Mouse (Mus musculus) liver, adult 2 months (tissue): ENCODE data around the gene Pax2. TPM values are rescaled to one million over a fixed set of nuclear protein-coding genes. Genes with fewer than 3 reads are reported as not detected.
"Not testable (repeated sequence)": the region's sequence is repeated elsewhere in the genome, so short reads cannot be mapped to it uniquely, and the experiment has no call there.

Experiments used
- DNase-seq: peaks from one replicate; pipeline ENCODE4 v3.0.0-alpha.2; 2011; ENCODE audit warnings: low read depth, low spot score; ENCODE audit errors: extremely low read depth
- H3K27ac ChIP-seq: fragments of 200-500 bp; replicated peaks from 2 replicates; pipeline ENCODE4 v1.5.1; 2012; ENCODE audit warnings: low read depth, mild to moderate bottlenecking, control low read depth, inconsistent platforms, low read length; ENCODE audit not compliant: insufficient read depth
- H3K27me3 ChIP-seq: fragments of 200-500 bp; 2 replicates; pipeline ENCODE4 v1.6.1; 2012; ENCODE audit warnings: mild to moderate bottlenecking, moderate library complexity, low read length, inconsistent platforms; ENCODE audit not compliant: control insufficient read depth, insufficient read depth
- H3K36me3 ChIP-seq: fragments of 200-500 bp; 2 replicates; pipeline ENCODE4 v1.6.1; 2012; ENCODE audit warnings: low read length, inconsistent platforms; ENCODE audit not compliant: control insufficient read depth, insufficient read depth
- H3K4me1 ChIP-seq: fragments of 200-500 bp; 2 replicates; pipeline ENCODE4 v1.6.1; 2011; ENCODE audit warnings: low read length; ENCODE audit not compliant: control insufficient read depth, insufficient read depth
- H3K4me3 ChIP-seq: fragments of 200-500 bp; 2 replicates; pipeline ENCODE4 v1.5.1; 2011; ENCODE audit warnings: low read depth, mild to moderate bottlenecking, control low read depth, low read length, moderate library complexity; ENCODE audit not compliant: insufficient read depth
- H3K79me2 ChIP-seq: fragments of 200-500 bp; 2 replicates; pipeline ENCODE4 v1.6.1; 2012; ENCODE audit warnings: inconsistent platforms, mild to moderate bottlenecking, low read length, moderate library complexity; ENCODE audit not compliant: control insufficient read depth, insufficient read depth
- H3K9ac ChIP-seq: fragments of 200-500 bp; 2 replicates; pipeline ENCODE4 v1.6.1; 2012; ENCODE audit warnings: low read depth, mild to moderate bottlenecking, control low read depth, inconsistent platforms, low read length
- CTCF ChIP-seq: fragments of 200-500 bp; IDR thresholded peaks from 2 replicates; pipeline ENCODE4 v1.5.1; 2011; ENCODE audit warnings: low read depth, low read length, control low read depth
- POLR2A ChIP-seq: fragments of 200-500 bp; IDR thresholded peaks from 2 replicates; pipeline ENCODE4 v1.6.1; 2011; ENCODE audit warnings: low read length, control low read depth; ENCODE audit not compliant: insufficient read depth; ENCODE audit errors: extremely low read depth
- WGBS: fragments of 180-500 bp; shearing (Covaris S2); methylation state at CpG from one replicate; pipeline ENCODE4 v1.1.7; 2018; 5-methylcytosine and 5-hydroxymethylcytosine counted together
- polyA plus RNA-seq: library from polyadenylated mRNA; depleted of rRNA; stranded (reverse); fragments of >200 nt; gene quantifications from 2 replicates; pipeline ENCODE4 v1.2.3, GENCODE M21; 2012
- total RNA-seq: library from RNA; depleted of rRNA; stranded (reverse); fragments of >200 nt; gene quantifications from 2 replicates; pipeline ENCODE4 v1.2.3, GENCODE M21; 2014

The Pax2 gene
- total and polyA plus RNA-seq, 2 experiments: not detected

- Histone ChIP-seq H3K27me3 (peaks cover 26% of the 10 kb centered on the region), H3K4me3 (no peak overlapping the region), H3K4me1 (no peaks in the 10 kb centered on the region), H3K27ac (no peak overlapping the region), H3K36me3 (no peaks in the 10 kb centered on the region), H3K79me2 (no peaks in the 10 kb centered on the region), H3K9ac (no peak overlapping the region)
- TF ChIP-seq CTCF: no peak
- TF ChIP-seq POLR2A: no peak
- DNase-seq: no peak
- 13% methylated on average over 11 of the region's 11 CpGs for WGBS
Observed at GRCm38 (mm10) chr19:44834218-44835041, 78.6 kb downstream of the Pax2 start.

- no peak overlapping the region for H3K9ac ChIP-seq
- no peak for DNase-seq
- H3K27me3 ChIP-seq: peaks cover 26% of the 10 kb centered on the region
- no peaks in the 10 kb centered on the region for H3K4me1 ChIP-seq
- H3K79me2 ChIP-seq: no peaks in the 10 kb centered on the region
- H3K4me3 ChIP-seq: no peak overlapping the region
- 8% methylated on average over 34 of the region's 34 CpGs for WGBS
- no peak for TF ChIP-seq POLR2A
- no peak for TF ChIP-seq CTCF
- no peak overlapping the region for H3K27ac ChIP-seq
- no peaks in the 10 kb centered on the region for H3K36me3 ChIP-seq
Observed at GRCm38 (mm10) chr19:44835042-44835930, 79.4 kb downstream of the Pax2 start.

GRCm38 (mm10) chr19:44835931-44836861, 80.4 kb downstream of the Pax2 start:
- TF ChIP-seq CTCF (no peak), POLR2A (no peak)
- Histone ChIP-seq H3K79me2 (no peaks in the 10 kb centered on the region), H3K4me1 (no peaks in the 10 kb centered on the region), H3K36me3 (no peaks in the 10 kb centered on the region), H3K9ac (no peak overlapping the region), H3K27ac (no peak overlapping the region), H3K4me3 (peak overlapping the region; percentile 23; the same call in 1 of the 2 replicates), H3K27me3 (peaks cover 26% of the 10 kb centered on the region)
- WGBS: 3% methylated on average over 69 of the region's 71 CpGs
- DNase-seq: no peak

GRCm38 (mm10) chr19:44837426-44838205, 81.8 kb downstream of the Pax2 start:
- Histone ChIP-seq H3K27ac (no peak overlapping the region), H3K36me3 (no peaks in the 10 kb centered on the region), H3K9ac (no peak overlapping the region), H3K79me2 (no peaks in the 10 kb centered on the region), H3K4me3 (no peak overlapping the region), H3K4me1 (no peaks in the 10 kb centered on the region), H3K27me3 (peaks cover 26% of the 10 kb centered on the region)
- no peak for DNase-seq
- WGBS: 3% methylated on average over 37 of the region's 37 CpGs
- TF ChIP-seq POLR2A (no peak), CTCF (no peak)

GRCm38 (mm10) chr19:44838321-44838720, 82.5 kb downstream of the Pax2 start:
- Histone ChIP-seq H3K4me3 (no peak overlapping the region), H3K79me2 (no peaks in the 10 kb centered on the region), H3K4me1 (no peaks in the 10 kb centered on the region), H3K27ac (no peak overlapping the region), H3K9ac (no peak overlapping the region), H3K27me3 (peaks cover 28% of the 10 kb centered on the region), H3K36me3 (no peaks in the 10 kb centered on the region)
- DNase-seq: no peak
- no peak for TF ChIP-seq CTCF
- no peak for TF ChIP-seq POLR2A
- WGBS: 10% methylated on average over 9 of the region's 9 CpGs

- not testable (repeated sequence) for H3K27ac ChIP-seq, H3K9ac ChIP-seq, H3K4me1 ChIP-seq, H3K4me3 ChIP-seq, DNase-seq, H3K27me3 ChIP-seq, H3K79me2 ChIP-seq, H3K36me3 ChIP-seq
- 90% methylated on average over 15 of the region's 15 CpGs for WGBS
Observed at GRCm38 (mm10) chr19:44842661-44843060, 86.8 kb downstream of the Pax2 start.
